Mouse (Mus musculus) heart, embryonic 12.5 days (tissue): ENCODE results near the gene Tenm3. TPM values are rescaled to one million over a fixed set of nuclear protein-coding genes. Genes with fewer than 3 reads are reported as not detected.

ENCODE experiments used
- ATAC-seq: fragments of 200-750 bp; cut with Nextera tagmentation; 2 replicates; pipeline ENCODE4 v1.8.0; 2017; ENCODE audit warnings: moderate TSS enrichment, moderate library complexity; ENCODE audit not compliant: insufficient number of reproducible peaks, low FRiP score
- H3K27ac ChIP-seq: fragments of 300-500 bp; sonication (generic); 2 replicates; pipeline ENCODE4 v1.5.1; 2016; ENCODE audit warnings: mild to moderate bottlenecking, moderate library complexity; ENCODE audit not compliant: poor library complexity, severe bottlenecking
- H3K27me3 ChIP-seq: fragments of 300-500 bp; sonication (generic); replicated peaks from 2 replicates; pipeline ENCODE4 v1.6.1; 2016; ENCODE audit warnings: mild to moderate bottlenecking, moderate library complexity
- H3K36me3 ChIP-seq: fragments of 300-500 bp; sonication (generic); 2 replicates; pipeline ENCODE4 v1.6.1; 2016; ENCODE audit warnings: mild to moderate bottlenecking, moderate library complexity
- H3K4me1 ChIP-seq: fragments of 300-500 bp; sonication (generic); replicated peaks from 2 replicates; pipeline ENCODE4 v1.6.1; 2016; ENCODE audit warnings: mild to moderate bottlenecking
- H3K4me2 ChIP-seq: fragments of 300-500 bp; sonication (generic); 2 replicates; pipeline ENCODE4 v1.6.1; 2016; ENCODE audit warnings: mild to moderate bottlenecking, moderate library complexity
- H3K4me3 ChIP-seq: fragments of 300-500 bp; sonication (generic); 2 replicates; pipeline ENCODE4 v1.5.1; 2016; ENCODE audit warnings: mild to moderate bottlenecking
- H3K9ac ChIP-seq: fragments of 300-500 bp; sonication (generic); 2 replicates; pipeline ENCODE4 v1.6.1; 2016; ENCODE audit warnings: mild to moderate bottlenecking, moderate library complexity
- H3K9me3 ChIP-seq: fragments of 300-500 bp; sonication (generic); replicated peaks from 2 replicates; pipeline ENCODE4 v1.6.1; 2016; ENCODE audit warnings: mild to moderate bottlenecking, moderate library complexity
- WGBS: fragments of 180-500 bp; shearing (Covaris S2); methylation state at CpG from one replicate; pipeline ENCODE4 v1.1.7; 2016; 5-methylcytosine and 5-hydroxymethylcytosine counted together
- polyA plus RNA-seq: library from polyadenylated mRNA; unstranded; fragments of >200 nt; fragmentation: Nextera tagmentation; extraction: Ambion mirVana; gene quantifications from 2 replicates; pipeline ENCODE4 v1.2.1, GENCODE M21; 2016

Gene Tenm3
- polyA plus RNA-seq, 1 experiment from 2014 or later, result 15.2 TPM

DNA sequence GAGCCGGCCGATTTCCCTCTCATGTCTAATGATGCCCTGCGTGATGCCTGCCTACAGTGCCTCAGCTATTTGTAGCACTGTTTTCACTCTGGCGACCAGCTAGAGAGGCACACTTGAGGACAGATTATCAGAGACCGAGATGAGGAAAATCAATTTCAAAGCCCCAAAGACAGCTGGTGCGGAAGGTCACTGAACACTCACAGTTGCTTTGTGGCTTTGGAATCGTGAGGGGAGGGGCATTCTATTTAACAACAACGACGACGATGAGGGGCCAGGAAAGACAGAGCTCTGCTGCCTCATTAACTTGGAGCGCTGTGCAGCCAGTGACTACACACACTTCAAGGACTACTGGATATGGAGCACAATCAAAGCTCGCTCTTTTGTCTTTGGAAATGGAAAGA, 443.2 kb downstream of the Tenm3 start:
- Histone ChIP-seq H3K27ac (0 out of 2 replicates have a peak overlapping the region, but pooled peaks have one; percentile 59), H3K9ac (0 out of 2 replicates have a peak overlapping the region, but pooled peaks have one; percentile 22), H3K4me1 (peaks cover 10% of the 10 kb centered on the region), H3K27me3 (no peaks in the 10 kb centered on the region), H3K9me3 (no peaks in the 10 kb centered on the region), H3K4me2 (peak overlapping the region; percentile 54), H3K4me3 (peak overlapping the region; percentile 18), H3K36me3 (no peaks in the 10 kb centered on the region)
- WGBS, result 42% methylated on average over 12 of the region's 12 CpGs
- no peak for ATAC-seq

DNA sequence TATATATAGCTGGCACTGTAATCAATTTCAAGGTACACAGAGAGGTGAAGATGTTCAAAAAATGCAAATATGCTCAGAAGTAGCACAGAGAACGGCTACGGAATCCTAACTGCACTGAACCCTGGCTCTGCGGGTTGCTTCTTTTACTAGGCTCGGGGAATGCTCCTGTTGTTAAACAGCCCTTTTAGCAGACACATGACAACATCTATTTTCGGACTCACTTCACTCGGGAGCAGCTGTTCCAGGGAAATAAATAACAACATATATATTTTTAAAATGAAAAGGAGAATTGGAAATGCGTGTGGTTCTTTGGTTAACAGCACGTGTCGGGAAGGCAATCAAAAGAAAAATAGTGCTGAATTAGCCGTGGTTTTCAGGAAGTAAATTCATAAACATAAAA, 457.9 kb downstream of the Tenm3 start:
- no peaks in the 10 kb centered on the region for H3K27me3 ChIP-seq
- H3K4me3 ChIP-seq, result no peak overlapping the region
- no peak overlapping the region for H3K9ac ChIP-seq
- H3K4me1 ChIP-seq, result peaks cover 13% of the 10 kb centered on the region
- no peak for ATAC-seq
- H3K36me3 ChIP-seq, result no peaks in the 10 kb centered on the region
- 60% methylated on average over 10 of the region's 10 CpGs for WGBS
- H3K4me2 ChIP-seq, result peak overlapping the region; percentile 38
- no peaks in the 10 kb centered on the region for H3K9me3 ChIP-seq
- H3K27ac ChIP-seq, result peak overlapping the region; percentile 51; the same call in 1 of the 2 replicates

DNA sequence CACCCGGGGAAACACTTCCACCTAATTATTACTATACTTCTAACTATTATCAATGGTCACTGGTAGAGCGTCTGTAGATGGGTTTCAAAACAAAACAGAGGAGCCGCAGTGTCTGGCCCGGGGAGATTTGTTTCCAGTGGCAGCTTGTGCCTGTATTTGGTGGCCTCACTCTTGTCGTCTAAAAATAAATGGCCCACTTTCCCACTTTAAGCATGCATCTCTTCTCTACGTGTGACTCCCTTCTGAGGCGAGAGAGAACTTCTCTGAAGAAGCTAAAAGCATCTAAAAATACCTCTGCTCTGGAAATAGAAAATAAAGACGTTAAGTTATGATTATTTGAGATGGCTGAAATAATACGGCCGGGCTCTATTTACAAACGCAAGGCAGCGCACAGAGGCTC, 463.7 kb downstream of the Tenm3 start:
- H3K9ac ChIP-seq, result no peak overlapping the region
- no peaks in the 10 kb centered on the region for H3K36me3 ChIP-seq
- peak overlapping the region; percentile 85 for H3K27ac ChIP-seq
- no peaks in the 10 kb centered on the region for H3K9me3 ChIP-seq
- H3K4me3 ChIP-seq, result no peak overlapping the region
- no peak for ATAC-seq
- H3K27me3 ChIP-seq, result no peaks in the 10 kb centered on the region
- peaks cover 35% of the 10 kb centered on the region for H3K4me1 ChIP-seq
- 37% methylated on average over 12 of the region's 12 CpGs for WGBS
- peak overlapping the region; percentile 52 for H3K4me2 ChIP-seq

DNA sequence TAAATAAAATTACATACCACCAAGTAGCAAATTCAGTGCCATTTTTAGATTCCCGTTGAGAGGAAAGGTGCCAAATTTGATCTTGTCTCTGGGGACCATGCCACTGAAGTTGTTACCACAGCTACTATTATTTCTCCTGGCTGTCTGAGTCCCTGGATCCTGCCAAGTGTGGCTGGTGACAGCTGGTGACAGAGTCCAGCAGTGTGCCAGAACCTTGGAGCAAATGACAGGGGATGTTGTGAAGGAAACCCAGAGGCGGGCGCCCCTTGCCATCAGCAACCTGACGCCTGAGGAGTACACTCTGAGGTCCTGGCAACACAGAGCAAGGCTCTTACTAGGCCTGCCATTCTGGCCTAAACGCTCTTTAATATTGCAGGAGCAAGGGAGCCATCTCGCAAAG, 467.0 kb downstream of the Tenm3 start:
- no peak overlapping the region for H3K9ac ChIP-seq
- no peaks in the 10 kb centered on the region for H3K9me3 ChIP-seq
- peak; percentile 75; the same call in 1 of the 2 replicates for ATAC-seq
- no peak overlapping the region for H3K4me2 ChIP-seq
- 23% methylated on average over 6 of the region's 6 CpGs for WGBS
- H3K27ac ChIP-seq, result peak overlapping the region; percentile 43; the same call in 1 of the 2 replicates
- no peaks in the 10 kb centered on the region for H3K36me3 ChIP-seq
- H3K4me1 ChIP-seq, result peaks cover 38% of the 10 kb centered on the region
- H3K4me3 ChIP-seq, result no peak overlapping the region
- H3K27me3 ChIP-seq, result no peaks in the 10 kb centered on the region

DNA sequence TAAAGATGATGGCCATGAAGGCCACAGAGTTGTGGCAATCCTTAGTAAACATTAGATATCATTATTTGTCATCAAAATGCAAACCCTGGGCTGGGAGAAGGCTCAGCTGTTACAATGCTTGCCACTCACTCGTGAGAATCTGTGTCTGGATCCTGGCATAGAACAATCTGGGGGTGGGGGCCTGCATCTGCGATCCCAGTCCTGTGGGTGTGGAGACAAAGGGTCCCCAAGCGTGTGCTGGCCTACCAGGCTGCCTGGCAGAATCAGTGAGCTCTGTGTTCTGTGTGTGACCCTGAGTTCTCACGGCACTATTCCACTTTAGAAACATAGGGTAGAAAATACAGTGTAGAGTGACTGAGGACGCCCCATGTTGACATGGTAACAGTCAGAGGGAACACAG, 468.6 kb downstream of the Tenm3 start:
- H3K4me3 ChIP-seq, result no peak overlapping the region
- no peak overlapping the region for H3K9ac ChIP-seq
- H3K4me1 ChIP-seq, result peaks cover 28% of the 10 kb centered on the region
- no peak for ATAC-seq
- H3K27me3 ChIP-seq, result no peaks in the 10 kb centered on the region
- no peaks in the 10 kb centered on the region for H3K36me3 ChIP-seq
- H3K27ac ChIP-seq, result no peak overlapping the region
- H3K4me2 ChIP-seq, result no peak overlapping the region
- WGBS, result 78% methylated on average over 5 of the region's 5 CpGs
- H3K9me3 ChIP-seq, result no peaks in the 10 kb centered on the region

- no peaks in the 10 kb centered on the region for H3K27me3 ChIP-seq
- no peak overlapping the region for H3K4me2 ChIP-seq
- WGBS, result 75% methylated on average over 11 of the region's 11 CpGs
- no peak overlapping the region for H3K27ac ChIP-seq
- no peak overlapping the region for H3K9ac ChIP-seq
- no peak overlapping the region for H3K4me3 ChIP-seq
- no peak for ATAC-seq
- H3K36me3 ChIP-seq, result no peaks in the 10 kb centered on the region
- H3K9me3 ChIP-seq, result no peaks in the 10 kb centered on the region
- peaks cover 17% of the 10 kb centered on the region for H3K4me1 ChIP-seq
These were observed 470.3 kb downstream of the Tenm3 start for GRCm38 (mm10) chr8:48373404-48373803.

DNA sequence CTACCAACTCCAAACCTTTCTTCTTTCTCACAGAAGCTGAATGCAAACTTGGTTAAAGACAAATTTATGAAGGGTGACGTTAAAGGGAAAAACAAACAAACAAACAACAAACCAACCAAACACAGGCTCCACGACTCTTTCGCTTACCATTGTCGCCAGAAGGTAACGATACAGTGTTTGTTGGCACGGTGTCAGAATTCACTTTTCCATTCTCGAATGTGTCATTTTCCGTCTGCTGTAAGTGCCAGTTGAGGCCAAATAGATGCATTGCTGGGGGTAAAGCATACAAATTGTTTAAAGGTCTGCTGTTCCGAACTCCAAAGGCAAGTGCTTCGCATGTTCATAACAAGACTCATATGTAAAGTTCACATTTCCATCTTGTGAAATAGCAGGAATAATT, 476.6 kb downstream of the Tenm3 start:
- Histone ChIP-seq H3K27ac (no peak overlapping the region), H3K9me3 (no peaks in the 10 kb centered on the region), H3K36me3 (no peaks in the 10 kb centered on the region), H3K27me3 (no peaks in the 10 kb centered on the region), H3K4me3 (no peak overlapping the region), H3K4me2 (no peak overlapping the region), H3K4me1 (no peaks in the 10 kb centered on the region), H3K9ac (no peak overlapping the region)
- 84% methylated on average over 10 of the region's 10 CpGs for WGBS
- no peak for ATAC-seq

- Histone ChIP-seq H3K36me3 (no peaks in the 10 kb centered on the region), H3K4me1 (no peaks in the 10 kb centered on the region), H3K9me3 (no peaks in the 10 kb centered on the region), H3K9ac (no peak overlapping the region), H3K4me3 (no peak overlapping the region), H3K27me3 (no peaks in the 10 kb centered on the region), H3K27ac (no peak overlapping the region), H3K4me2 (no peak overlapping the region)
- ATAC-seq, result no peak
- WGBS, result 79% methylated on average over 2 of the region's 2 CpGs
These were observed 486.9 kb downstream of the Tenm3 start for GRCm38 (mm10) chr8:48356849-48357248.

GRCm38 (mm10) chr8:48353458-48353857, 490.3 kb downstream of the Tenm3 start:
- no peak for ATAC-seq

GRCm38 (mm10) chr8:48348901-48349300, 494.9 kb downstream of the Tenm3 start:
- ATAC-seq, result no peak
- Histone ChIP-seq H3K36me3 (no peaks in the 10 kb centered on the region), H3K4me3 (no peak overlapping the region), H3K9me3 (no peaks in the 10 kb centered on the region), H3K27ac (no peak overlapping the region), H3K27me3 (no peaks in the 10 kb centered on the region), H3K4me2 (no peak overlapping the region), H3K4me1 (no peaks in the 10 kb centered on the region), H3K9ac (no peak overlapping the region)
- 85% methylated on average over 5 of the region's 5 CpGs for WGBS

More at GRCm38 (mm10) chr8:48353458-48353857, 490.3 kb downstream of the Tenm3 start:
- Histone ChIP-seq H3K9me3 (no peaks in the 10 kb centered on the region), H3K36me3 (no peaks in the 10 kb centered on the region), H3K4me2 (no peak overlapping the region), H3K27me3 (no peaks in the 10 kb centered on the region), H3K4me1 (no peaks in the 10 kb centered on the region), H3K4me3 (no peak overlapping the region), H3K27ac (no peak overlapping the region), H3K9ac (no peak overlapping the region)
- WGBS, result 82% methylated on average over 6 of the region's 6 CpGs

DNA sequence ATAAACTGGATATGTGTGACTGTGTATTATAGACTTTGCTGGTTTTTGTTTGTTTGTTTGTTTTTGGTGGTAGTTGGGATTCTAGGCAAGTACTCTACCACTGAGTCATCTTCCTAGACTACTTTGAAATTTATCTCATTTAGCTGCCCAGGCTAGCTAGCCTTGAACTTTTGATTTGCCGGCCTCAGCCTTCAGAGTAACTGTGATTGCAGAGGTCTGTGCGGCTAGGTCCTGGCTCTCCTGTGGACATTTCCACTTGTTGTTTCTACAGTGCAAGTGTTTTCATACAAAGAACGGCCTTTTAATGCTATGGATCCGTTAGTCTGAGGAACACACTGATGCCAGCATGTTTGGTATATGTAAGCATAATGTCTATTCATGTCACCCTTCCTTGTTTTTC, 495.4 kb downstream of the Tenm3 start:
- Histone ChIP-seq H3K27me3 (no peaks in the 10 kb centered on the region), H3K4me1 (no peaks in the 10 kb centered on the region), H3K36me3 (no peaks in the 10 kb centered on the region), H3K4me2 (no peak overlapping the region), H3K27ac (no peak overlapping the region), H3K9ac (no peak overlapping the region), H3K4me3 (no peak overlapping the region), H3K9me3 (no peaks in the 10 kb centered on the region)
- WGBS, result 86% methylated on average over 4 of the region's 4 CpGs
- no peak for ATAC-seq

GRCm38 (mm10) chr8:48343067-48343420, 500.7 kb downstream of the Tenm3 start:
- Histone ChIP-seq H3K27ac (no peak overlapping the region), H3K9me3 (no peaks in the 10 kb centered on the region), H3K36me3 (no peaks in the 10 kb centered on the region), H3K4me1 (no peaks in the 10 kb centered on the region), H3K9ac (no peak overlapping the region), H3K4me3 (no peak overlapping the region), H3K4me2 (no peak overlapping the region), H3K27me3 (no peaks in the 10 kb centered on the region)
- 85% methylated on average over 18 of the region's 18 CpGs for WGBS
- no peak for ATAC-seq
